Mouse (Mus musculus) left cerebral cortex, adult 8-10 months (tissue): ENCODE measurements around the gene Obscn. TPM values are rescaled to one million over a fixed set of nuclear protein-coding genes. Genes with fewer than 3 reads are reported as not detected.

Source experiments
- microRNA-seq, 2 experiments: library from miRNA; unstranded; fragments of <30 nt; microRNA quantifications; one replicate each; pipeline ENCODE4 v1.2.0; 2022
- total RNA-seq, 4 experiments: library from RNA; stranded (reverse); gene quantifications; 2 replicates each; pipeline ENCODE4 v1.2.4; 2022

Obscn gene
- total RNA-seq, 4 experiments from 2014 or later: 5.3 to 5.8 (median 5.7) TPM

Small RNA genes within 50 kb of the gene (microRNA-seq; reads per million reads assigned to microRNA genes)
- 0 to 0.44 reads per million in 2 experiments for gene Gm44313

Other genes starting within 250 kb of the Obscn start
- gene Zfp39, start 232.2 kb downstream of the Obscn start, total RNA-seq: 10 to 100 TPM in 3 of 4 experiments, 1 to 10 TPM in 1; 9.1 to 11.6 (median 10.4) TPM
- gene Btnl10, start 218.5 kb downstream of the Obscn start, total RNA-seq: not detected
- 100 to 1,000 TPM; 448 to 480 (median 462) TPM for gene Rnf187, start 197.5 kb downstream of the Obscn start, total RNA-seq
- 100 to 1,000 TPM in 3 of 4 experiments, 10 to 100 TPM in 1; 96.1 to 129 (median 115) TPM for gene Hist3h2ba, start 187.5 kb downstream of the Obscn start, total RNA-seq
- 10 to 100 TPM; 54.1 to 63.0 (median 57.1) TPM for gene Hist3h2a, start 181.7 kb downstream of the Obscn start, total RNA-seq
- gene Trim17, start 181.7 kb downstream of the Obscn start, total RNA-seq: 1 to 10 TPM; 3.7 to 5.0 (median 4.1) TPM
- 10 to 100 TPM; 22.6 to 27.6 (median 26.7) TPM for gene Trim11, start 158.3 kb downstream of the Obscn start, total RNA-seq
- 1 to 10 TPM; 6.4 to 7.9 (median 7.1) TPM for gene Iba57, start 27.3 kb upstream of the Obscn start, total RNA-seq
- gene Gjc2, start 46.8 kb upstream of the Obscn start, total RNA-seq: 10 to 100 TPM; 13.7 to 17.5 (median 16.0) TPM
- gene Guk1, start 55.8 kb upstream of the Obscn start, total RNA-seq: 100 to 1,000 TPM; 137 to 150 (median 141) TPM
- gene Mrpl55, start 66.1 kb upstream of the Obscn start, total RNA-seq: 10 to 100 TPM; 35.4 to 42.3 (median 39.2) TPM
- gene 2310033P09Rik, start 71.9 kb upstream of the Obscn start, total RNA-seq: 10 to 100 TPM; 19.1 to 24.6 (median 20.4) TPM
- 100 to 1,000 TPM; 419 to 439 (median 436) TPM for gene Arf1, start 91.9 kb upstream of the Obscn start, total RNA-seq
- not detected for gene Wnt3a, start 154.3 kb upstream of the Obscn start, total RNA-seq
- 10 to 100 TPM; 14.1 to 15.6 (median 14.9) TPM for gene Wnt9a, start 170.5 kb upstream of the Obscn start, total RNA-seq
- not detected for gene Prss38, start 239.3 kb upstream of the Obscn start, total RNA-seq